Mouse (Mus musculus): ENCODE data around the gene Kdm3a. TPM values are rescaled to one million over a fixed set of nuclear protein-coding genes. Genes with fewer than 3 reads are reported as not detected.

Gene Kdm3a
- total RNA-seq, 2 experiments from 2014 or later, result 17.4 to 21.0 TPM

- no peak for DNase-seq
Measured at GRCm38 (mm10) chr6:71579478-71579877, 53.3 kb downstream of the Kdm3a start.

- no peak for DNase-seq
Measured at GRCm38 (mm10) chr6:71575359-71575758, 57.4 kb downstream of the Kdm3a start.

GRCm38 (mm10) chr6:71569025-71569424, 63.8 kb downstream of the Kdm3a start:
- no peak for DNase-seq

GRCm38 (mm10) chr6:71568616-71569015, 64.2 kb downstream of the Kdm3a start:
- DNase-seq, result no peak

GRCm38 (mm10) chr6:71556826-71557225, 76.0 kb downstream of the Kdm3a start:
- DNase-seq, result no peak

GRCm38 (mm10) chr6:71555507-71555951, 77.3 kb downstream of the Kdm3a start:
- peak; percentile 60 for DNase-seq

- DNase-seq, result peak; percentile 97 to 99
Measured at GRCm38 (mm10) chr6:71543686-71544499, 88.9 kb downstream of the Kdm3a start, which contains the start of gene Chmp3. Gene Chmp3 (plus strand): TSS chr6:71543797.

Other genes with a start within 250 kb of the Kdm3a start
- gene Rmnd5a, start 192.4 kb downstream of the Kdm3a start, total RNA-seq (2021), result 10 to 100 TPM; 66.8 to 74.7 TPM
- gene Rnf103, start 139.1 kb downstream of the Kdm3a start, total RNA-seq (2021), result 10 to 100 TPM; 24.5 to 25.0 TPM
- gene Chmp3, start 89.2 kb downstream of the Kdm3a start, total RNA-seq (2021), result 10 to 100 TPM; 52.0 to 56.6 TPM
- 10 to 100 TPM; 19.0 to 20.2 TPM for gene Reep1, start 74.6 kb upstream of the Kdm3a start, total RNA-seq (2021)
- gene Mrpl35, start 194.0 kb upstream of the Kdm3a start, total RNA-seq (2021), result 10 to 100 TPM; 54.7 to 55.6 TPM
- 100 to 1,000 TPM; 644 to 655 TPM for gene Immt, start 198.3 kb upstream of the Kdm3a start, total RNA-seq (2021)

Measured in heart, adult 18-20 months (tissue).